Mouse (Mus musculus): ENCODE measurements at regions not wholly inside any gene's neighbourhood (a gene's known extent, or its start where the extent isn't known, plus 50 kb on each side); places are given as distances from the start of the nearest gene placed in this dataset.
A peak's percentile ranks its signal among the peaks of the same experiment; 100 is the strongest.

DNA sequence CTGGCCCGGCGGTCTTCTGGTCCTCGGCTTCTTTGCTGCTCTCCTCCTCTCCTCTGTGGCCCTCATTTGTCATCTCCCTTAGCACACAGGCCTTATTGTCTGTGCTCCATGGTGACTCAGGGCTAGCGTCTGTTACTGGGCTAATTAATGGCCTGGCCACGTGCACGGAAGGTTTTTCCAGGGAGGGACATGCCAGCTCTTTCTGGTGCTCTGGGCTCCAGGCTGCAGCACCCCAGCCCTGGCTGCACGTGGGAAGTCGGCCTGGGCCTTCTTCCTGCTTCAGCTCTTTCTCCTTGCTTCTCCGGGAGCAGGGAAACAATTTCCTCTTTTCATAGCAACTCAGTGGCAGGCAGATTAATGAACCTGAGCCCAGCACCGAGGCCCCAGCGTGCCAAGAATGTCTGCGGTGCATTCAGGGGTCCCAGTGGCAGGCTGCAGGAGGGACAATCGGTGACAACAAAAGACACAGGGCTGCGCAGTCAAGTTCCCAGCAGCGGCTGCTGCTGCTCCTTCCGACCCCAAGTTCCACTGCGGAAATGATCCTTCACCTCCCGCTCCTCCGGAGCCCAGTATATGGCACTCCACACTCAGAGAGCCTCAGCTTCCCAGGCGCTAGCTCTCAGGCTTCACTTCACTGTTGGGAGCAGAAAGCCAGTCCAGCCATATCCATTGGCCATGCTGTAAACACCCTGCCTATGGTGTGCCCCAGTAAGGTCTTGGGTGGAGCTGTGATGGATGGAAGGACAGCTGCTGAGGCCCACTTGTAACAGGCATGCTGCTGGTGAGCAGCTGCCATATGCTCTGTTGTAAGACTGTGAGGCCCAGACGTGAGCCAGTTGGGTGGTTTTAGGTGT, 257.3 kb upstream of the Habp2 start:
- H3K27me3 ChIP-seq (replicated peaks; ENCODE audit: control insufficient read depth, insufficient read depth, low read length), result no peaks in the 10 kb centered on the region
- H3K27ac ChIP-seq (ENCODE audit: low read depth, low read length), result peak overlapping the region; percentile 52; the same call in 1 of the 2 replicates
- H3K4me3 ChIP-seq (ENCODE audit: low read depth, low read length), result no peak overlapping the region
- H3K9ac ChIP-seq (ENCODE audit: low read depth, low read length), result 0 out of 2 replicates have a peak overlapping the region, but pooled peaks have one; percentile 25
- 38% methylated on average over 21 of the region's 21 CpGs for WGBS
- ATAC-seq (replicated peaks; ENCODE audit: low FRiP score), result no peak
- peaks cover 2% of the 10 kb centered on the region; the same call in 1 of the 2 replicates for H3K4me1 ChIP-seq (replicated peaks; ENCODE audit: control insufficient read depth, insufficient read depth, low read length)
- DNase-seq (ENCODE audit: low spot score), result peak; percentile 36
- no peak overlapping the region for H3K4me2 ChIP-seq
- no peaks in the 10 kb centered on the region for H3K9me3 ChIP-seq (ENCODE audit: control insufficient read depth, low read length)
- H3K36me3 ChIP-seq (ENCODE audit: control insufficient read depth, insufficient read depth, low read length), result no peaks in the 10 kb centered on the region

DNA sequence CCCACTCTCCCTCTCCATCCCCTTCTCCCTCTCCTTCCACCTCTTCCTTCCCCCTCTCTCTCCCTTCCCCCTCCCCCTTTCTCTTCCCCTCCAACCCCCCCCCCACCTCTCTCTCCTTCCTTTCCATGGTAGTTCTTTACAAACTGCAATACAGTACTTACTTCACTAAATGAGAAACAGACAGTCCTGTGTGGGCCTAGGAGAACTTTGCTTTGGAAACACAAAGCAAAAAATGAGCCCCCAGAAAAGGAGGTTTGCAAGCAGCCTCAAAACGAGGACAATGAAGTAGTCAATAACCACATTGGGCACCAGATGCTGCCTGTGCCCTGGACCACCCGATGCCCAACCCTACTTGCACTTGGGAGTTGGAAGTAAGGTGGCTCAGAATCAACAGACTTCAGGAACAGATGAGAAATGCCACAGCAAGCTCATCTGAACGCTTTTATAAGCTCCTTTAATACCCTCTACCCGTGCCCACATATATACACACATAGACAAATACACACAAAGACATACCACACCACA, 256.5 kb upstream of the Habp2 start:
- Histone ChIP-seq H3K4me2 (no peak overlapping the region), H3K9me3 (ENCODE audit: control insufficient read depth, low read length) (no peaks in the 10 kb centered on the region), H3K27me3 (replicated peaks; ENCODE audit: control insufficient read depth, insufficient read depth, low read length) (no peaks in the 10 kb centered on the region), H3K4me1 (replicated peaks; ENCODE audit: control insufficient read depth, insufficient read depth, low read length) (peaks cover 2% of the 10 kb centered on the region; the same call in 1 of the 2 replicates), H3K36me3 (ENCODE audit: control insufficient read depth, insufficient read depth, low read length) (no peaks in the 10 kb centered on the region), H3K4me3 (ENCODE audit: low read depth, low read length) (no peak overlapping the region), H3K27ac (ENCODE audit: low read depth, low read length) (no peak overlapping the region), H3K9ac (ENCODE audit: low read depth, low read length) (no peak overlapping the region)
- ATAC-seq (replicated peaks; ENCODE audit: low FRiP score), result no peak
- no peak for DNase-seq (ENCODE audit: low spot score)
- WGBS, result 77% methylated on average over 4 of the region's 4 CpGs

GRCm38 (mm10) chr19:56034552-56034951, 252.4 kb upstream of the Habp2 start:
- no peak overlapping the region for H3K27ac ChIP-seq (ENCODE audit: low read depth, low read length)
- H3K27me3 ChIP-seq (replicated peaks; ENCODE audit: control insufficient read depth, insufficient read depth, low read length), result no peaks in the 10 kb centered on the region
- DNase-seq (ENCODE audit: low spot score) (no peak), ATAC-seq (replicated peaks; ENCODE audit: low FRiP score) (no peak)
- WGBS, result 50% methylated on average over 4 of the region's 4 CpGs
- no peaks in the 10 kb centered on the region for H3K36me3 ChIP-seq (ENCODE audit: control insufficient read depth, insufficient read depth, low read length)
- no peak overlapping the region for H3K4me2 ChIP-seq
- no peak overlapping the region for H3K4me3 ChIP-seq (ENCODE audit: low read depth, low read length)
- H3K9ac ChIP-seq (ENCODE audit: low read depth, low read length), result no peak overlapping the region
- H3K4me1 ChIP-seq (replicated peaks; ENCODE audit: control insufficient read depth, insufficient read depth, low read length), result no peaks in the 10 kb centered on the region
- H3K9me3 ChIP-seq (ENCODE audit: control insufficient read depth, low read length), result no peaks in the 10 kb centered on the region

- Histone ChIP-seq H3K9ac (ENCODE audit: low read depth, low read length) (no peak overlapping the region), H3K9me3 (ENCODE audit: control insufficient read depth, low read length) (no peaks in the 10 kb centered on the region), H3K4me2 (no peak overlapping the region), H3K4me1 (replicated peaks; ENCODE audit: control insufficient read depth, insufficient read depth, low read length) (no peaks in the 10 kb centered on the region), H3K27ac (ENCODE audit: low read depth, low read length) (no peak overlapping the region), H3K36me3 (ENCODE audit: control insufficient read depth, insufficient read depth, low read length) (no peaks in the 10 kb centered on the region), H3K27me3 (replicated peaks; ENCODE audit: control insufficient read depth, insufficient read depth, low read length) (no peaks in the 10 kb centered on the region), H3K4me3 (ENCODE audit: low read depth, low read length) (no peak overlapping the region)
- ATAC-seq (replicated peaks; ENCODE audit: low FRiP score) (no peak), DNase-seq (ENCODE audit: low spot score) (no peak)
- WGBS, result 72% methylated on average over 3 of the region's 3 CpGs
Measured at GRCm38 (mm10) chr19:56037584-56037983, 249.4 kb upstream of the Habp2 start.

DNA sequence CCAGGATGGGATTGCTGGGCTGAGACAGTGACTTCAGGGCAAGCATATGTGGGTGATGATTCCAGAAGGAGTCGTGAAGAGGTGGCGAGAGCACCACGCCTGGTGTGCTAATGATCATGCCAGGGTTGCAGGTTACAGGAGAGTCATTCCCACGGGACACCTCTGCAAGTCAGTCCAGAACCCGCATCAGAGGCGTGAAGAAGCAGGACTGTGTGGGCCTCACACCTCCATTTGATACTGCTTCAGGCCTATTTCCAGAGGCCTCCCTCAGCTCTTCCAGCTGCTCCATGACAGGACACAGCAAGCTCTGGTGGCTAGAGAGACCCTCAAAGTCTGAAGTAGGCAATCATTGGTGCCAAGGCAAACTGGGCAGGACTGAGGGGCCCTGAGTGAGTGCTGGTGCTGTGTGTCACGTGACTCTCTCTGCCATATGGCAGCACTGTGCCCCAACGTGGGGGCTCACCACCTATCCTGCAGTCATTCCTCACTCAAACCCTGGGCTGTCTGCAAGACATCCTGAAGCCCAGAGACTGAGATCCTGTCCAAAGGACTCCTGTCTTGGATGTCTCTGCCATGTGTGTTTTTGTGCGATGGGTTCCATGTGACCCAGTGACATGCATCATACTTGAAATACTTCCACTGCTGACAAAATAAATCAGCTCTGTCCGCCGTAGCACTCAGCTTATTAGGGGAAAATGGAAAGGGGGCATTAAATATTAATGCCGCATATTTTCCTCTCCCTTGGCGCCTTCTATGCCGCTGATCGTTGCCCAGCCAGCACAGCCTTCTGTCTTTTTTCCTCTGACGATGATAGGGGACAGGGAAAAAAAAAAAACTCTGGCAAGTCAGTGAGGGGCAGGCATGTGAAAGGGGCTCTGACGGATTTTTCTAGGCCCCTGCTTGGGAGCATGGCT, 247.6 kb upstream of the Habp2 start:
- 79% methylated on average over 17 of the region's 17 CpGs for WGBS
- no peaks in the 10 kb centered on the region for H3K4me1 ChIP-seq (replicated peaks; ENCODE audit: control insufficient read depth, insufficient read depth, low read length)
- no peak overlapping the region for H3K4me2 ChIP-seq
- no peaks in the 10 kb centered on the region for H3K36me3 ChIP-seq (ENCODE audit: control insufficient read depth, insufficient read depth, low read length)
- H3K9ac ChIP-seq (ENCODE audit: low read depth, low read length), result no peak overlapping the region
- DNase-seq (ENCODE audit: low spot score) (no peak), ATAC-seq (replicated peaks; ENCODE audit: low FRiP score) (no peak)
- no peak overlapping the region for H3K4me3 ChIP-seq (ENCODE audit: low read depth, low read length)
- H3K27me3 ChIP-seq (replicated peaks; ENCODE audit: control insufficient read depth, insufficient read depth, low read length), result no peaks in the 10 kb centered on the region; the same call in 1 of the 2 replicates
- no peaks in the 10 kb centered on the region for H3K9me3 ChIP-seq (ENCODE audit: control insufficient read depth, low read length)
- H3K27ac ChIP-seq (ENCODE audit: low read depth, low read length), result no peak overlapping the region

DNA sequence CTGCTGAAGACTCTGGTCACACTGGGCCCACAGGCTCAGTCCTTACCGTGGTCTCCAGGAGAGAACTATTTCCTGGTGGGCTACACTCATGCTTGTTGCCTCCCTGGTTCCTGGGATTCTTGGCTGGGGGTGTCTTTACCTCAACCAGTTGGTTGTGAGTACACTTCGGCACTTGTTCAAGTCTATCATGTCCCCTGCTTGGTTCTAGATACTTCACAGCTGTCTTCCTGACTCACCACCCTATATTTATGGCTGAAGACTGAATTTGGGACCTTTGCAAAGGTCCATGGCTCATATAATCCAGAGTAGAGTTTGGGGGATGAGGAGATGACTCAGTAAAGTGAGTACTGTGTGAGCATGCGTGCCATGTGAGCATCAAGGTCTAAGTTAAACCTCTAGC, 245.0 kb upstream of the Habp2 start:
- Histone ChIP-seq H3K4me1 (replicated peaks; ENCODE audit: control insufficient read depth, insufficient read depth, low read length) (no peaks in the 10 kb centered on the region), H3K27me3 (replicated peaks; ENCODE audit: control insufficient read depth, insufficient read depth, low read length) (no peaks in the 10 kb centered on the region; the same call in 1 of the 2 replicates), H3K9ac (ENCODE audit: low read depth, low read length) (no peak overlapping the region), H3K4me3 (ENCODE audit: low read depth, low read length) (no peak overlapping the region), H3K36me3 (ENCODE audit: control insufficient read depth, insufficient read depth, low read length) (no peaks in the 10 kb centered on the region), H3K9me3 (ENCODE audit: control insufficient read depth, low read length) (no peaks in the 10 kb centered on the region), H3K4me2 (no peak overlapping the region), H3K27ac (ENCODE audit: low read depth, low read length) (no peak overlapping the region)
- DNase-seq (ENCODE audit: low spot score) (no peak), ATAC-seq (replicated peaks; ENCODE audit: low FRiP score) (no peak)
- 80% methylated on average over 3 of the region's 3 CpGs for WGBS

DNA sequence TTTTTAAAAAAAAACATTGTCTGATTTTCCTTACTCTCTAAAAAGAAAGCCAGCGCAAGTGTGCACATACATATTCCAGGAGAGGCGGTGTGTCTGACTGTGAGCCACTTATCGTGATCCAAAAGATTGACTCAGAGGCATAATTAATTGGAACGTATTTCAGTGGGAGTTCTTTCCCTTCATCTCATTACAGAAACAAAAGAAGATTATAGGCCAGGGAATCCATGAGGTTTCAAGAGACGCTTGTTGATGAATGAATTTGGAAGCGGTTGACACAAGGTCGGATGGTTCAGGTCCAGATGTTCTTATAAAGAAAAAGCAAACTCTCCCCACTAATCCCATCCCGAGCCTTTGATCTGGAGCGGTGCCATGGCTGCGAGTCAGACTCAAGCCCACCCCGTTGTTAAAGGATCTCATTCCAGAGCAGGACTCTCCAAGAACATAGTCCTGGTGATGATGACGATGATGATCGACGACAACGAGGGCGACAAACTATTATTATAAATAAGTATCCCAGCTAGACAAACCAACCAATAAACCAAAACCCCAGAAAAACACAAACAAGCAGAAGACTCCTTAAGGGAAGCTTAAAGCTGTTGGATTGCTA, 240.1 kb upstream of the Habp2 start:
- ATAC-seq (replicated peaks; ENCODE audit: low FRiP score) (no peak), DNase-seq (ENCODE audit: low spot score) (no peak)
- H3K36me3 ChIP-seq (ENCODE audit: control insufficient read depth, insufficient read depth, low read length), result no peaks in the 10 kb centered on the region
- H3K4me1 ChIP-seq (replicated peaks; ENCODE audit: control insufficient read depth, insufficient read depth, low read length), result no peaks in the 10 kb centered on the region
- 85% methylated on average over 16 of the region's 16 CpGs for WGBS
- no peak overlapping the region for H3K27ac ChIP-seq (ENCODE audit: low read depth, low read length)
- no peak overlapping the region for H3K4me3 ChIP-seq (ENCODE audit: low read depth, low read length)
- H3K9ac ChIP-seq (ENCODE audit: low read depth, low read length), result no peak overlapping the region
- H3K9me3 ChIP-seq (ENCODE audit: control insufficient read depth, low read length), result no peaks in the 10 kb centered on the region
- no peaks in the 10 kb centered on the region; the same call in 1 of the 2 replicates for H3K27me3 ChIP-seq (replicated peaks; ENCODE audit: control insufficient read depth, insufficient read depth, low read length)
- H3K4me2 ChIP-seq, result no peak overlapping the region

- Histone ChIP-seq H3K4me2 (no peak overlapping the region), H3K36me3 (ENCODE audit: control insufficient read depth, insufficient read depth, low read length) (no peaks in the 10 kb centered on the region), H3K27ac (ENCODE audit: low read depth, low read length) (no peak overlapping the region), H3K4me3 (ENCODE audit: low read depth, low read length) (no peak overlapping the region), H3K27me3 (replicated peaks; ENCODE audit: control insufficient read depth, insufficient read depth, low read length) (no peaks in the 10 kb centered on the region; the same call in 1 of the 2 replicates), H3K4me1 (replicated peaks; ENCODE audit: control insufficient read depth, insufficient read depth, low read length) (no peaks in the 10 kb centered on the region), H3K9ac (ENCODE audit: low read depth, low read length) (no peak overlapping the region), H3K9me3 (ENCODE audit: control insufficient read depth, low read length) (no peaks in the 10 kb centered on the region)
- 73% methylated on average over 8 of the region's 8 CpGs for WGBS
- ATAC-seq (replicated peaks; ENCODE audit: low FRiP score), result no peak
- no peak for DNase-seq (ENCODE audit: low spot score)
Measured at GRCm38 (mm10) chr19:56054186-56054585, 232.8 kb upstream of the Habp2 start.

Measured in liver, embryonic 11.5 days (tissue).